Mouse (Mus musculus): ENCODE results near the gene Mecom. TPM values are rescaled to one million over a fixed set of nuclear protein-coding genes. Genes with fewer than 3 reads are reported as not detected.

The Mecom gene
- polyA plus RNA-seq, 1 experiment from 2014 or later, result 17.6 TPM

DNA sequence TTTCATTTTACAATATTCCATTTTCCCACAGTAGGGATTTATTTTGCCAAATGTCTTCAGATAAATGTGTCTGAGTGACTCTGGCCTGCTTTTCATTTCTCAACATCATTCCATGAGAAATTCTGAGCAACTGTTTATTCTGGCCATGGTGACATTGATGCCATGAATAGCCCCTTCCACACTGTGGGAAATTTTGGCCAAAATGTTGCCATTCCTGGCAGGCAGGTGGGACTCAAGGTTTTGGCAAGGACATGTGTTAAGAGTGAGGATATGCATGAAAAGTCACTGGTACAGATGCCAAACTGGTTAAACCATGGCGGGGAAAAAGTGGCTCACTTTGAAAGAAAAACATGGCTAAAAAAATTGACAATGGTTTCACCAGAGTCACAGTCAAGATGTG lies 456.4 kb downstream of the Mecom start:
- DNase-seq (ENCODE audit: low spot score), result no peak
- Histone ChIP-seq H3K9ac (ENCODE audit: low read length) (no peak overlapping the region), H3K4me3 (ENCODE audit: low read depth, low read length) (no peak overlapping the region), H3K4me2 (ENCODE audit: low read length) (no peak overlapping the region), H3K36me3 (ENCODE audit: control insufficient read depth, insufficient read depth, low read length) (no peaks in the 10 kb centered on the region), H3K4me1 (replicated peaks; ENCODE audit: control insufficient read depth, insufficient read depth, low read length) (0 out of 2 replicates have a peak, but pooled peaks cover 3% of the 10 kb centered on the region), H3K27ac (ENCODE audit: low read depth) (no peak overlapping the region), H3K9me3 (ENCODE audit: control insufficient read depth, low read length) (no peaks in the 10 kb centered on the region), H3K27me3 (replicated peaks; ENCODE audit: control insufficient read depth, insufficient read depth, low read length) (no peaks in the 10 kb centered on the region)
- WGBS, result 100% methylated on average over 1 of the region's 1 CpGs
- no peak for ATAC-seq (replicated peaks; ENCODE audit: low FRiP score, low TSS enrichment, low read depth)

GRCm38 (mm10) chr3:30086139-30086538 lies 461.7 kb downstream of the Mecom start:
- H3K4me2 ChIP-seq (ENCODE audit: low read length), result no peak overlapping the region
- H3K4me1 ChIP-seq (replicated peaks; ENCODE audit: control insufficient read depth, insufficient read depth, low read length), result no peaks in the 10 kb centered on the region
- peaks cover 6% of the 10 kb centered on the region; the same call in 1 of the 2 replicates for H3K27me3 ChIP-seq (replicated peaks; ENCODE audit: control insufficient read depth, insufficient read depth, low read length)
- no peaks in the 10 kb centered on the region for H3K9me3 ChIP-seq (ENCODE audit: control insufficient read depth, low read length)
- 73% methylated on average over 6 of the region's 6 CpGs for WGBS
- DNase-seq (ENCODE audit: low spot score) (no peak), ATAC-seq (replicated peaks; ENCODE audit: low FRiP score, low TSS enrichment, low read depth) (no peak)
- no peak overlapping the region for H3K9ac ChIP-seq (ENCODE audit: low read length)
- H3K4me3 ChIP-seq (ENCODE audit: low read depth, low read length), result no peak overlapping the region
- no peaks in the 10 kb centered on the region for H3K36me3 ChIP-seq (ENCODE audit: control insufficient read depth, insufficient read depth, low read length)
- no peak overlapping the region for H3K27ac ChIP-seq (ENCODE audit: low read depth)

DNA sequence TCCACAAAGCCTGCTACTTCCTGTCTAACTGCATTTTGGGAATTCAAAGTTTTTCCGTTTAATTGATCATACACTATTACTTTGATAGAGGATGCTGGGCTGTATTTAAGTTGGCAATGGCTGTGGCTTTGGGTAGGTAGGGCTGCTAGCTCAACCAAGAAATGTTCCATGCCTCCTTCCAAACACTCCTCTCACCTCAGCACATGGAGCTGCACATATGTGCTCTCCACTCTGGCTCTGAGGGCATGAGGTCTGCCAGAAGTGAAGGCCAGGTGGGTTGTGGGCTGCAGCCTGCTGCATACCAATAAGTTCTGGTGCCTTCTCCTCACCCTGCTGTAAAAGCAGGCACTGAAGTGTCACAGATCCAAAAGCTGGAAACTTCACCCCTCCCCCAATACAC lies 464.0 kb downstream of the Mecom start:
- no peak overlapping the region for H3K9ac ChIP-seq (ENCODE audit: low read length)
- WGBS, result 63% methylated on average over 1 of the region's 1 CpGs
- ATAC-seq (replicated peaks; ENCODE audit: low FRiP score, low TSS enrichment, low read depth), result no peak

DNA sequence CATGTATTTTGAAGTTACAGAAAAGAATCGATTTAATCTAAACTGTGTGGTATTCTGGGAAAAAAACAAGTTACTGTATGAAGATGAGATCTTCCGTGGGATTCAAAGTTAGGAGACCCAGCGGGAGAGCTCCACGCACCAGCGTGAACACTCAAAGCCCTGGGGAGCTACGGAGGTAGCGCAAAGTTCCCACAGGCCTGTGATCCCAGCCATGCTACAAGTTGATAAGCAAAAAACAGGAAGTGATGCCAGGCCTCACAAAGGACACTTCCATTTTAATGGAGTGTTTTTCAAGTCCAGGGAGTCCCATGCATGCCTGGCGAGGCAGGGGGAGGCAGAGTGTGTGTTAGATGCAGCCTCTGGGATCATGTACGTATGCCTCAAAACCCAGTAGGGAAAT lies 464.5 kb downstream of the Mecom start:
- Histone ChIP-seq H3K4me1 (replicated peaks; ENCODE audit: control insufficient read depth, insufficient read depth, low read length) (no peaks in the 10 kb centered on the region), H3K27ac (ENCODE audit: low read depth) (no peak overlapping the region), H3K4me3 (ENCODE audit: low read depth, low read length) (no peak overlapping the region), H3K27me3 (replicated peaks; ENCODE audit: control insufficient read depth, insufficient read depth, low read length) (peaks cover 6% of the 10 kb centered on the region; the same call in 1 of the 2 replicates), H3K4me2 (ENCODE audit: low read length) (no peak overlapping the region), H3K9me3 (ENCODE audit: control insufficient read depth, low read length) (no peaks in the 10 kb centered on the region), H3K36me3 (ENCODE audit: control insufficient read depth, insufficient read depth, low read length) (no peaks in the 10 kb centered on the region), H3K9ac (ENCODE audit: low read length) (no peak overlapping the region)
- DNase-seq (ENCODE audit: low spot score) (no peak), ATAC-seq (replicated peaks; ENCODE audit: low FRiP score, low TSS enrichment, low read depth) (no peak)
- WGBS, result 82% methylated on average over 9 of the region's 9 CpGs

More for the DNA sequence above, 464.0 kb downstream of the Mecom start:
- H3K4me3 ChIP-seq (ENCODE audit: low read depth, low read length), result no peak overlapping the region
- no peaks in the 10 kb centered on the region for H3K9me3 ChIP-seq (ENCODE audit: control insufficient read depth, low read length)
- peaks cover 6% of the 10 kb centered on the region; the same call in 1 of the 2 replicates for H3K27me3 ChIP-seq (replicated peaks; ENCODE audit: control insufficient read depth, insufficient read depth, low read length)
- H3K36me3 ChIP-seq (ENCODE audit: control insufficient read depth, insufficient read depth, low read length), result no peaks in the 10 kb centered on the region
- DNase-seq (ENCODE audit: low spot score), result no peak
- H3K4me2 ChIP-seq (ENCODE audit: low read length), result no peak overlapping the region
- no peak overlapping the region for H3K27ac ChIP-seq (ENCODE audit: low read depth)
- H3K4me1 ChIP-seq (replicated peaks; ENCODE audit: control insufficient read depth, insufficient read depth, low read length), result no peaks in the 10 kb centered on the region

GRCm38 (mm10) chr3:30080827-30081226 lies 467.0 kb downstream of the Mecom start:
- WGBS, result 72% methylated on average over 7 of the region's 7 CpGs
- Histone ChIP-seq H3K4me3 (ENCODE audit: low read depth, low read length) (no peak overlapping the region), H3K9ac (ENCODE audit: low read length) (no peak overlapping the region), H3K27ac (ENCODE audit: low read depth) (no peak overlapping the region), H3K4me2 (ENCODE audit: low read length) (no peak overlapping the region), H3K27me3 (replicated peaks; ENCODE audit: control insufficient read depth, insufficient read depth, low read length) (peaks cover 11% of the 10 kb centered on the region), H3K9me3 (ENCODE audit: control insufficient read depth, low read length) (no peaks in the 10 kb centered on the region), H3K4me1 (replicated peaks; ENCODE audit: control insufficient read depth, insufficient read depth, low read length) (no peaks in the 10 kb centered on the region), H3K36me3 (ENCODE audit: control insufficient read depth, insufficient read depth, low read length) (no peaks in the 10 kb centered on the region)
- no peak for DNase-seq (ENCODE audit: low spot score)
- no peak for ATAC-seq (replicated peaks; ENCODE audit: low FRiP score, low TSS enrichment, low read depth)

DNA sequence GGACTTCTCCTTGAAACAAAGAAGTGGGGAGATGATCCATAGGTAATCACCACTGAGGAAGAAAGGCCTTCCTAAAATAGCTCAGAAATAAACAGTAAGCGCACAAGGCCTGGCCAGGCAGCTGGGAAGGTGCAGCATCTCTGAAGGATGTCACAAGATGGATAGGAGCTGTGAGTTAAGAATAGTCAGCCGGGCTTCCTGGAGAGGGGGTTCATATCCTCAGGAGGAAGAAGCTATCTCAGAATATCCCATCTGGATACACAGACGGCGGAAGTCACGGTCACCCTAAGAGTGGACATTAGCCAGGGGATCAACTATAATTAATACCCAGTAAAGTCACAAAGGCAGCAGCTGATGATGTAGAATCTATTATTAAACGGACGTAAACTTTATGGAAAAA lies 471.3 kb downstream of the Mecom start:
- Histone ChIP-seq H3K4me1 (replicated peaks; ENCODE audit: control insufficient read depth, insufficient read depth, low read length) (no peaks in the 10 kb centered on the region), H3K9ac (ENCODE audit: low read length) (no peak overlapping the region), H3K36me3 (ENCODE audit: control insufficient read depth, insufficient read depth, low read length) (no peaks in the 10 kb centered on the region), H3K4me2 (ENCODE audit: low read length) (no peak overlapping the region), H3K9me3 (ENCODE audit: control insufficient read depth, low read length) (no peaks in the 10 kb centered on the region), H3K4me3 (ENCODE audit: low read depth, low read length) (no peak overlapping the region), H3K27ac (ENCODE audit: low read depth) (no peak overlapping the region), H3K27me3 (replicated peaks; ENCODE audit: control insufficient read depth, insufficient read depth, low read length) (peaks cover 4% of the 10 kb centered on the region; the same call in 1 of the 2 replicates)
- DNase-seq (ENCODE audit: low spot score), result no peak
- WGBS, result 73% methylated on average over 7 of the region's 7 CpGs
- ATAC-seq (replicated peaks; ENCODE audit: low FRiP score, low TSS enrichment, low read depth), result no peak

DNA sequence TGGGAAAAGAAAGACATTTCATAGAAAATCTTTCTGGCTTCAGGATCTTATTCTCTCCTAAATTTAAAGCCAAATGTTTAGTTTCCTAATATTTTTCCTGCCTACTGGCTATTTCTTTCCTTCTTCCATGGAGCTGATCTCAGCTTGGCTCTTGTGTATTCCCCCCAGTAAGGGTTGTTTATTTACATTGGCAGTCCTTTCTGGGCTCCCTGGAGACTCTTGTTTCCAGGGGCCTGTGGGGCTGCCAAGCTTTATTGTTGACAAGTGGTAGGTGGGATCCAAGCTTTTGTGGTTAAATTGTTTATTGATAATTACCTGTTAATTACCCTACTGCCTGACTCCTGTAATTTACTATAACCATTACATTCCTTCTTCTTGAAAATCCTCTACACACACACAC lies 476.5 kb downstream of the Mecom start:
- Histone ChIP-seq H3K9me3 (ENCODE audit: control insufficient read depth, low read length) (no peaks in the 10 kb centered on the region), H3K36me3 (ENCODE audit: control insufficient read depth, insufficient read depth, low read length) (no peaks in the 10 kb centered on the region), H3K9ac (ENCODE audit: low read length) (no peak overlapping the region), H3K27ac (ENCODE audit: low read depth) (no peak overlapping the region), H3K4me1 (replicated peaks; ENCODE audit: control insufficient read depth, insufficient read depth, low read length) (no peaks in the 10 kb centered on the region), H3K27me3 (replicated peaks; ENCODE audit: control insufficient read depth, insufficient read depth, low read length) (peaks cover 36% of the 10 kb centered on the region), H3K4me3 (ENCODE audit: low read depth, low read length) (no peak overlapping the region), H3K4me2 (ENCODE audit: low read length) (no peak overlapping the region)
- no peak for ATAC-seq (replicated peaks; ENCODE audit: low FRiP score, low TSS enrichment, low read depth)
- no peak for DNase-seq (ENCODE audit: low spot score)

DNA sequence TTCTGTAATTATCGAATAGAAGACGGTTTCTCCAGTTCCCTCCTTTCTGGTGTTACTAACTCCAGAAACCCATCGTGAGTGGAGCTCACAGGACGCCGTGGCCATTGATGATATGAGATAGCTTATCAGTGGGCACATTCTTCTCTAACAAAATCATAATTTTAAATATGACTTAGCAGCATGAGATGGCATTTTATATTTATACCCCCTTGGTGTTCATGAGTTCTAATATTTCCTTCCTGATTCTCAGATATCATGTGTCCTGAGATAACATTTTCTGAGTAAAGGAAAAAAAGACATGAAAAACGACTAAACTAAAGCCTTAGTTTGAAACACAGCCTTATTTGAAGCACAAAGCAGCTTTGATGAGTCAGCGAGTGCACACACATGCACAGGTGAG lies 481.3 kb downstream of the Mecom start:
- no peak overlapping the region for H3K4me3 ChIP-seq (ENCODE audit: low read depth, low read length)
- ATAC-seq (replicated peaks; ENCODE audit: low FRiP score, low TSS enrichment, low read depth) (no peak), DNase-seq (ENCODE audit: low spot score) (no peak)
- H3K27ac ChIP-seq (ENCODE audit: low read depth), result no peak overlapping the region
- peaks cover 60% of the 10 kb centered on the region for H3K27me3 ChIP-seq (replicated peaks; ENCODE audit: control insufficient read depth, insufficient read depth, low read length)
- H3K9me3 ChIP-seq (ENCODE audit: control insufficient read depth, low read length), result no peaks in the 10 kb centered on the region
- WGBS, result 69% methylated on average over 7 of the region's 7 CpGs
- H3K36me3 ChIP-seq (ENCODE audit: control insufficient read depth, insufficient read depth, low read length), result no peaks in the 10 kb centered on the region
- no peaks in the 10 kb centered on the region for H3K4me1 ChIP-seq (replicated peaks; ENCODE audit: control insufficient read depth, insufficient read depth, low read length)
- no peak overlapping the region for H3K4me2 ChIP-seq (ENCODE audit: low read length)
- H3K9ac ChIP-seq (ENCODE audit: low read length), result no peak overlapping the region

GRCm38 (mm10) chr3:30060058-30060457 lies 487.8 kb downstream of the Mecom start:
- no peaks in the 10 kb centered on the region for H3K9me3 ChIP-seq (ENCODE audit: control insufficient read depth, low read length)
- no peak overlapping the region for H3K4me3 ChIP-seq (ENCODE audit: low read depth, low read length)
- no peaks in the 10 kb centered on the region for H3K4me1 ChIP-seq (replicated peaks; ENCODE audit: control insufficient read depth, insufficient read depth, low read length)
- no peak overlapping the region for H3K4me2 ChIP-seq (ENCODE audit: low read length)
- ATAC-seq (replicated peaks; ENCODE audit: low FRiP score, low TSS enrichment, low read depth), result no peak
- H3K27ac ChIP-seq (ENCODE audit: low read depth), result no peak overlapping the region
- no peak for DNase-seq (ENCODE audit: low spot score)
- H3K36me3 ChIP-seq (ENCODE audit: control insufficient read depth, insufficient read depth, low read length), result no peaks in the 10 kb centered on the region
- no peak overlapping the region for H3K9ac ChIP-seq (ENCODE audit: low read length)
- 36% methylated on average over 7 of the region's 7 CpGs for WGBS
- peaks cover 53% of the 10 kb centered on the region for H3K27me3 ChIP-seq (replicated peaks; ENCODE audit: control insufficient read depth, insufficient read depth, low read length)

Measured in intestine, embryonic 14.5 days (tissue).